Mouse (Mus musculus) limb, embryonic 14.5 days (tissue): ENCODE measurements around the gene Soga3. TPM values are rescaled to one million over a fixed set of nuclear protein-coding genes. Genes with fewer than 3 reads are reported as not detected.

Experiments
- ATAC-seq: fragments of 200-750 bp; cut with Nextera tagmentation; 2 replicates; pipeline ENCODE4 v1.8.0; 2017; ENCODE audit warnings: low read depth, moderate number of reproducible peaks, moderate TSS enrichment; ENCODE audit not compliant: low FRiP score
- DNase-seq: peaks from one replicate; pipeline ENCODE4 v3.0.0-alpha.2; 2015; ENCODE audit warnings: low spot score
- H3K27ac ChIP-seq: fragments of 300-500 bp; sonication (generic); replicated peaks from 2 replicates; pipeline ENCODE4 v1.5.1; 2014; ENCODE audit warnings: low read depth, mild to moderate bottlenecking, low read length, moderate library complexity, mixed read lengths
- H3K27me3 ChIP-seq: fragments of 300-500 bp; sonication (generic); 2 replicates; pipeline ENCODE4 v1.6.1; 2014; ENCODE audit warnings: low read length, mixed read lengths; ENCODE audit not compliant: control insufficient read depth, insufficient read depth
- H3K36me3 ChIP-seq: fragments of 300-500 bp; sonication (generic); 2 replicates; pipeline ENCODE4 v1.6.1; 2014; ENCODE audit warnings: mild to moderate bottlenecking, low read length, moderate library complexity, mixed read lengths; ENCODE audit not compliant: control insufficient read depth, insufficient read depth
- H3K4me1 ChIP-seq: fragments of 300-500 bp; sonication (generic); 2 replicates; pipeline ENCODE4 v1.6.1; 2014; ENCODE audit warnings: antibody characterized with exemption, low read length, mixed read lengths; ENCODE audit not compliant: control insufficient read depth, insufficient read depth
- H3K4me2 ChIP-seq: fragments of 300-500 bp; sonication (generic); replicated peaks from 2 replicates; pipeline ENCODE4 v1.6.1; 2014; ENCODE audit warnings: low read depth, mild to moderate bottlenecking, low read length, moderate library complexity; ENCODE audit not compliant: severe bottlenecking
- H3K4me3 ChIP-seq: fragments of 300-500 bp; sonication (generic); replicated peaks from 2 replicates; pipeline ENCODE4 v1.5.1; 2014; ENCODE audit warnings: low read length
- H3K9ac ChIP-seq: fragments of 300-500 bp; sonication (generic); 2 replicates; pipeline ENCODE4 v1.6.1; 2014; ENCODE audit warnings: mild to moderate bottlenecking, low read depth, low read length, moderate library complexity; ENCODE audit not compliant: severe bottlenecking
- H3K9me3 ChIP-seq: fragments of 300-500 bp; sonication (generic); 2 replicates; pipeline ENCODE4 v1.6.1; 2016; ENCODE audit warnings: low read length; ENCODE audit not compliant: control insufficient read depth
- POLR2A ChIP-seq: fragments of 200-500 bp; IDR thresholded peaks from 2 replicates; pipeline ENCODE4 v1.8.0; 2012; ENCODE audit warnings: inconsistent platforms, mild to moderate bottlenecking, moderate library complexity, borderline replicate concordance; ENCODE audit not compliant: insufficient read depth, insufficient read length; ENCODE audit errors: extremely low read depth
- WGBS: fragments of 180-500 bp; shearing (Covaris S2); extraction: QIAGEN DNeasy Blood & Tissue Kit; methylation state at CpG from one replicate; pipeline ENCODE4 v1.1.7; 2014; 5-methylcytosine and 5-hydroxymethylcytosine counted together
- polyA plus RNA-seq, 2 experiments: library from polyadenylated mRNA; depleted of rRNA in 1 of 2; stranded (reverse) in 1 of 2; unstranded in 1 of 2; fragments of >200 nt; fragmentation: Nextera tagmentation in 1 of 2; extraction: Ambion mirVana in 1 of 2; gene quantifications; 2 replicates each; pipeline versions ENCODE4 v1.2.1 to v1.2.3; 2012 to 2014

Soga3 gene
- polyA plus RNA-seq, 2 experiments: 0.47 to 0.65 TPM

GRCm38 (mm10) chr10:29217451-29217850 lies 73.8 kb downstream of the Soga3 start:
- H3K9me3 ChIP-seq: no peaks in the 10 kb centered on the region
- DNase-seq: no peak
- H3K4me3 ChIP-seq: no peak overlapping the region
- no peak for TF ChIP-seq POLR2A
- H3K4me2 ChIP-seq: no peak overlapping the region
- no peaks in the 10 kb centered on the region for H3K36me3 ChIP-seq
- WGBS: 72% methylated on average over 2 of the region's 2 CpGs
- ATAC-seq: no peak
- no peaks in the 10 kb centered on the region for H3K4me1 ChIP-seq
- H3K9ac ChIP-seq: no peak overlapping the region
- no peak overlapping the region for H3K27ac ChIP-seq
- no peaks in the 10 kb centered on the region for H3K27me3 ChIP-seq

GRCm38 (mm10) chr10:29225329-29225728 lies 81.7 kb downstream of the Soga3 start:
- Histone ChIP-seq H3K9me3 (no peaks in the 10 kb centered on the region), H3K27me3 (no peaks in the 10 kb centered on the region), H3K4me3 (no peak overlapping the region), H3K4me2 (no peak overlapping the region), H3K36me3 (no peaks in the 10 kb centered on the region), H3K9ac (no peak overlapping the region), H3K4me1 (no peaks in the 10 kb centered on the region), H3K27ac (no peak overlapping the region)
- DNase-seq (no peak), ATAC-seq (no peak)
- WGBS: 85% methylated on average over 4 of the region's 4 CpGs
- TF ChIP-seq POLR2A: no peak

GRCm38 (mm10) chr10:29231208-29231607 lies 87.6 kb downstream of the Soga3 start:
- TF ChIP-seq POLR2A: no peak
- H3K9me3 ChIP-seq: no peaks in the 10 kb centered on the region
- H3K27me3 ChIP-seq: no peaks in the 10 kb centered on the region
- no peak overlapping the region for H3K4me3 ChIP-seq
- H3K9ac ChIP-seq: no peak overlapping the region
- no peak overlapping the region for H3K27ac ChIP-seq
- no peaks in the 10 kb centered on the region for H3K4me1 ChIP-seq
- WGBS: 89% methylated on average over 2 of the region's 2 CpGs
- no peak for DNase-seq
- H3K36me3 ChIP-seq: no peaks in the 10 kb centered on the region
- H3K4me2 ChIP-seq: no peak overlapping the region
- ATAC-seq: no peak

Other genes starting within 250 kb of the Soga3 start
- not detected in 2 replicates for gene 2310057J18Rik, start 157.5 kb upstream of the Soga3 start, polyA plus RNA-seq (2012; rRNA removed)
- gene 2310057J18Rik, start 157.5 kb upstream of the Soga3 start, polyA plus RNA-seq (2014; fragmentation: Nextera tagmentation; extraction: Ambion mirVana): not detected in 2 replicates
- gene Gm49353, start 55.1 kb downstream of the Soga3 start, polyA plus RNA-seq (2012; rRNA removed): not detected in 2 replicates
- gene Gm49353, start 55.1 kb downstream of the Soga3 start, polyA plus RNA-seq (2014; fragmentation: Nextera tagmentation; extraction: Ambion mirVana): not detected in 2 replicates
- gene 9330159F19Rik, start 67.8 kb downstream of the Soga3 start, polyA plus RNA-seq (2012; rRNA removed): 0.83 and 1.2 TPM in 2 replicates
- gene 9330159F19Rik, start 67.8 kb downstream of the Soga3 start, polyA plus RNA-seq (2014; fragmentation: Nextera tagmentation; extraction: Ambion mirVana): 0.65 and 1.5 TPM in 2 replicates
- gene Echdc1, start 169.3 kb downstream of the Soga3 start, polyA plus RNA-seq (2012; rRNA removed): 9.1 and 13.0 TPM in 2 replicates
- 21.4 and 22.0 TPM in 2 replicates for gene Echdc1, start 169.3 kb downstream of the Soga3 start, polyA plus RNA-seq (2014; fragmentation: Nextera tagmentation; extraction: Ambion mirVana)
- gene Rnf146, start 218.6 kb downstream of the Soga3 start, polyA plus RNA-seq (2012; rRNA removed): 47.6 and 63.4 TPM in 2 replicates
- gene Rnf146, start 218.6 kb downstream of the Soga3 start, polyA plus RNA-seq (2014; fragmentation: Nextera tagmentation; extraction: Ambion mirVana): 40.8 and 48.8 TPM in 2 replicates